Mouse (Mus musculus): ENCODE data around the gene Oxct2a. TPM values are rescaled to one million over a fixed set of nuclear protein-coding genes. Genes with fewer than 3 reads are reported as not detected.
"Not testable (repeated sequence)": the region's sequence is repeated elsewhere in the genome, so short reads cannot be mapped to it uniquely, and the experiment has no call there.

Gene Oxct2a
- polyA plus RNA-seq, 1 experiment: not detected

DNA sequence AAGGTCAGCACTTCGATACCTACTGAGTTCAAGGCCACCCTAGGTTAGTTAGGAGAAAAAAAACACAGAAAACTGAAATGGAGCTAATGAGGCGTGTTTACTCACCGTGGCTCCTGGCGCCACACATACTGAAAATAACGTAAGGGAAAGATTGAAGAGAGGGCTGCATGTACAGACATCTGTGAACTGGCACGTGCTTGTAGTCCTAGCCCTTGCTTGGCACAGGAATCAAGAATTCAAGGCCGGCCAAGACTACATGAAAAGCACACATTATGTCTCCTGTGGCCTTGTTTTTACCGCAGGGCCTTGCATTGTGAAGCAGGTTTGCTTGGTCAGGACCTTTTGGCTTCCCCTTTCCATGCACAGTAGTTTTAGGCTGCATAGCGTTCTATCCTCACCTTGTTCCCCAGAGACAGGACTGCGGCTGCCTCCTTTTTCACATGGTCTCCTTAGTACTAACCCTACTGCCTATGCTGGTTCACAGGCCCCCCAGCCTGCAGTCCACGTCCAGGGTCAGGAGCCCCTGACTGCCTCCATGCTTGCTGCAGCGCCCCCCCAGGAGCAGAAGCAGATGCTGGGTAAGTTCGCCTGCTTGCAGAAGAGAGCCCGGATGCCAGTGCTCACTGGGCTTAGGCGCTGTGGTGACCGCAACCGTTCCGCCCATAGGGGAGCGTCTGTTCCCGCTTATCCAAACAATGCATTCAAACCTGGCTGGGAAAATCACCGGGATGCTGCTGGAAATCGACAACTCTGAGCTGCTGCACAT is 26.1 kb downstream of the Oxct2a start:
- WGBS: 94% methylated on average over 22 of the region's 22 CpGs
- no peak for TF ChIP-seq POLR2A (IDR thresholded peaks at IDR 0.05; ENCODE audit: borderline replicate concordance, extremely low read depth, low read depth, low read length)
- no peak for TF ChIP-seq CTCF (IDR thresholded peaks at IDR 0.05; ENCODE audit: insufficient read depth, low read length)
- H3K4me1 ChIP-seq (ENCODE audit: control insufficient read depth, insufficient read depth, low read length): no peaks in the 10 kb centered on the region
- no peak overlapping the region for H3K4me3 ChIP-seq (replicated peaks; ENCODE audit: extremely low read depth, low read depth, low read length)
- no peak for DNase-seq

DNA sequence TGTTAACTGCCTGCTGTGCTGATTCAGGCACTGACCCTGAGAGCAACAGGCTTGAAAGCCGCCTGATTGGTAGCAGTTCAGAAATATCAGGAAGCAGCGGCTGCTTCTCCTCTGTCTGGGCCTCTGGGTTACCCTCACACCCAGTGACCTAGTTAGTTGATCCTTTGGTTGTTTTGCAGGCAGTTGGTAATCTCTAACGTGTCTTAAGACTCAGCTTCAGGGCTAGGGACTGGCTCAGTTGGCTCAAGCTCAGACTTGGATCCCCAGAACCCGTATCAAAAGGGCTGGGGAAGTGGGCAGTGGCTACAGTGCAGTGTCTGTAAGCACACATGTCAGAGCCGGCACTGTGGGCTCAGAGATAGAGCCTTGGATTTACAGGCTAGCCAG is 27.3 kb downstream of the Oxct2a start:
- TF ChIP-seq POLR2A (IDR thresholded peaks at IDR 0.05; ENCODE audit: borderline replicate concordance, extremely low read depth, low read depth, low read length) (no peak), CTCF (IDR thresholded peaks at IDR 0.05; ENCODE audit: insufficient read depth, low read length) (no peak)
- WGBS: 91% methylated on average over 5 of the region's 5 CpGs
- DNase-seq: no peak
- Histone ChIP-seq H3K4me3 (replicated peaks; ENCODE audit: extremely low read depth, low read depth, low read length) (no peak overlapping the region), H3K4me1 (ENCODE audit: control insufficient read depth, insufficient read depth, low read length) (no peaks in the 10 kb centered on the region)

GRCm38 (mm10) chr4:123295516-123296147 is 27.8 kb downstream of the Oxct2a start:
- no peak for DNase-seq
- 86% methylated on average over 21 of the region's 21 CpGs for WGBS
- Histone ChIP-seq H3K4me1 (ENCODE audit: control insufficient read depth, insufficient read depth, low read length) (no peaks in the 10 kb centered on the region), H3K4me3 (replicated peaks; ENCODE audit: extremely low read depth, low read depth, low read length) (no peak overlapping the region)
- TF ChIP-seq POLR2A (IDR thresholded peaks at IDR 0.05; ENCODE audit: borderline replicate concordance, extremely low read depth, low read depth, low read length) (no peak), CTCF (IDR thresholded peaks at IDR 0.05; ENCODE audit: insufficient read depth, low read length) (no peak)

DNA sequence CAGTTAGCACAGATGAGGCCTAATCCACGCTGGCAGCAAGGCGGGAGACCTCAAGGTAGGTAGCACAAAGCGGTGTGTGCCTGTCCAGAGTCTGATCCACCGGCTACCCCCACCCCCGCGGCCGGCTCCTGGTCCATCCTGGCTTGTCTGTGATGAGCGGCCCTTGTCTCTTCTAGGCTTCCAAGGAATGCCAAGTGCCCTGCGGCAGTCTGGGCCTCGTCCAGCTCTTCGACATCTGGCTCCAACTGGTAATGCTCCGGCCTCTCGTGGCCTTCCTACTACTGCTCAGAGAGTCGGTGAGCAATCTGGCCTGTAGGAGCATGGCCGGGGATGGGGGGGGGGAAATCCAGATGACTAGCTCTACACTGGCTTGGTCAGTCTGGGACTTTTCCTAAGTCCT is 28.4 kb downstream of the Oxct2a start:
- H3K4me1 ChIP-seq (ENCODE audit: control insufficient read depth, insufficient read depth, low read length); H3K4me3 ChIP-seq (replicated peaks; ENCODE audit: extremely low read depth, low read depth, low read length); DNase-seq: not testable (repeated sequence)
- WGBS: 86% methylated on average over 15 of the region's 15 CpGs

GRCm38 (mm10) chr4:123293661-123294443 is 29.6 kb downstream of the Oxct2a start:
- WGBS: 76% methylated on average over 7 of the region's 7 CpGs

DNA sequence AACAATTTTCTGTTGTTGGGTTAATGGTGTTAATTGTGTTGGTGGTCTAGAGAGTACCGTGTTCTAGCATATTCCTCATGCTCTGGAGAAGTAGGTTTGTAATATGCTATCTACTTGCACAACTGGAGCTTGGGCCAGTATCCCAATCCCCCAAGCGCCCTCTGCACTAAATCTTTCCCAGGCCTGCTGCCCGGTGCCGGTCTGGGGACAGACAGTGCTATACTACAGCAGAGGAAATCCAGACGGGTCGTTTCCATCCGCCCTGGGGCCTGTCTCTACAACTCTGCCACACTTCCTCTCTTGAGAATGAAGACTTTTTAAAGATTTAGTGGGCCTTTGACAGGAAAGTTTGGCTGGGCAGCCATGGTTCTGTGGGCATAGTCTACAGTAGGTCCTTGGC is 30.4 kb downstream of the Oxct2a start:
- no peak for DNase-seq
- 77% methylated on average over 7 of the region's 7 CpGs for WGBS
- no peaks in the 10 kb centered on the region for H3K4me1 ChIP-seq (ENCODE audit: control insufficient read depth, insufficient read depth, low read length)

More at GRCm38 (mm10) chr4:123293661-123294443, 29.6 kb downstream of the Oxct2a start:
- no peak for DNase-seq
- TF ChIP-seq POLR2A (IDR thresholded peaks at IDR 0.05; ENCODE audit: borderline replicate concordance, extremely low read depth, low read depth, low read length) (no peak), CTCF (IDR thresholded peaks at IDR 0.05; ENCODE audit: insufficient read depth, low read length) (no peak)
- no peaks in the 10 kb centered on the region for H3K4me1 ChIP-seq (ENCODE audit: control insufficient read depth, insufficient read depth, low read length)
- no peak overlapping the region for H3K4me3 ChIP-seq (replicated peaks; ENCODE audit: extremely low read depth, low read depth, low read length)

DNA sequence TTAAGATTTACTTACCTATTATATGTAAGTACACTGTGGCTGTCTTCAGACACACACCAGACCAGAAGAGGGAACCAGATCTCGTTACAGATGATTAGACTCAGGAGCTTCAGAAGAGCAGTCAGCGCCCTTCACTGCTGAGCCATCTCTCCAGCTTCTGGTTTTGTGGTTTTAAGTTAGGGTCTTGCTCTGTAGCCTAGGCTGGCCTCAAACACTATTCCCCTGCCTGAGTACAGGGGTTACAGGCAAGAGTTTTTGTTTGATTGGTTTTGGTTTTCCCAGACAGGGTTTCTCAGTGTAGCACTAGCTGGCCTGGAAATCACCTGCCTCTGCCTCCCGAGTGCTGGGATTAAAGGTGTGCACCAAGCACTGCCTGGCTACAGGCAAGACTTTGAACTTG is 31.0 kb downstream of the Oxct2a start:
- TF ChIP-seq CTCF (IDR thresholded peaks at IDR 0.05; ENCODE audit: insufficient read depth, low read length) (no peak), POLR2A (IDR thresholded peaks at IDR 0.05; ENCODE audit: borderline replicate concordance, extremely low read depth, low read depth, low read length) (no peak)
- WGBS: 83% methylated on average over 3 of the region's 3 CpGs
- no peak overlapping the region for H3K4me3 ChIP-seq (replicated peaks; ENCODE audit: extremely low read depth, low read depth, low read length)
- DNase-seq: no peak
- H3K4me1 ChIP-seq (ENCODE audit: control insufficient read depth, insufficient read depth, low read length): no peaks in the 10 kb centered on the region

More for the DNA sequence above, 30.4 kb downstream of the Oxct2a start:
- TF ChIP-seq CTCF (IDR thresholded peaks at IDR 0.05; ENCODE audit: insufficient read depth, low read length) (no peak), POLR2A (IDR thresholded peaks at IDR 0.05; ENCODE audit: borderline replicate concordance, extremely low read depth, low read depth, low read length) (no peak)
- H3K4me3 ChIP-seq (replicated peaks; ENCODE audit: extremely low read depth, low read depth, low read length): no peak overlapping the region

DNA sequence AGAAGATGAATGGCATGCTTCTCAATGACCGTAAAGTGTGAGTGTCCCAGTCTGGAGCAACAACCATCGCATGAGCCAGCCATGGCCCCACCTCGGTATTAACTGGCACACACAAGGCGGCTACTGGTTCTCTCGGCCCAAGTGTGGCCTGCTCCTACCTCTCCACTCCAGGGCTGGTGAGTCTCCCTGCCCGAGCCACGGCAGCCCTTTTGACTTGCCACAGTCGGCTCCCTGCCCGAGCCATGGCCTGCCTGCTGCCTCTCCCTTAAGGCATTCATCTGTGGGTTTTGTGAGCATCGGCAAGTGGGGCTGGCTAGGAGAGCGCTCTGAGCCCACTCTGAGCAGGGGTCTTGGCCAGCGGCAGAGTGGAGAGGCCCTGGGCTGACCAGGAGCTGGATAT is 34.4 kb downstream of the Oxct2a start:
- H3K4me3 ChIP-seq (replicated peaks; ENCODE audit: extremely low read depth, low read depth, low read length): no peak overlapping the region
- TF ChIP-seq POLR2A (IDR thresholded peaks at IDR 0.05; ENCODE audit: borderline replicate concordance, extremely low read depth, low read depth, low read length) (no peak), CTCF (IDR thresholded peaks at IDR 0.05; ENCODE audit: insufficient read depth, low read length) (no peak)
- WGBS: 94% methylated on average over 12 of the region's 12 CpGs

DNA sequence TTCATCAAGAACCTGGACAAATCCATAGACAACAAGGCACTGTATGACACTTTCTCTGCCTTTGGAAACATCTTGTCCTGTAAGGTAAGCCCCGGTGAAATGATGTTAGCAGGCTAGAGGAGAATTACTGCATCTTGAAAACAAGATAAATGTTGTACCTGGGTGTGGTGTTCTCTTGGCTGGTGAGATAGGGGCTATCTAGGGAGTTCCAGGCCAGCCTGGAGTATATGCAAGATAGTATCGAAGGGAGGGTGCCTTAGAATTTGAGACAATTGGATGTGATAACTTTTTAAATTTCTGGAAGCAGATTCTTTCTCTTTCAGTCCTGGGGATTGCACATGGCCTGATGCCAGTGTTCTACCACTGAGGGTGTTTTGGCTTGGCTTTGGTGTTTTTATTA is 36.6 kb downstream of the Oxct2a start:
- no peak for DNase-seq
- no peak for TF ChIP-seq CTCF (IDR thresholded peaks at IDR 0.05; ENCODE audit: insufficient read depth, low read length)
- no peak for TF ChIP-seq POLR2A (IDR thresholded peaks at IDR 0.05; ENCODE audit: borderline replicate concordance, extremely low read depth, low read depth, low read length)
- 0 out of 2 replicates have a peak, but pooled peaks cover 3% of the 10 kb centered on the region for H3K4me1 ChIP-seq (ENCODE audit: control insufficient read depth, insufficient read depth, low read length)
- H3K4me3 ChIP-seq (replicated peaks; ENCODE audit: extremely low read depth, low read depth, low read length): no peak overlapping the region
- 75% methylated on average over 2 of the region's 2 CpGs for WGBS

More for the DNA sequence above, 34.4 kb downstream of the Oxct2a start:
- no peak for DNase-seq
- H3K4me1 ChIP-seq (ENCODE audit: control insufficient read depth, insufficient read depth, low read length): no peaks in the 10 kb centered on the region

Data from lung, adult 2 months (tissue).